Mouse (Mus musculus) cortical plate, adult 2 months (tissue): ENCODE measurements around the gene Ino80.

ENCODE experiments used
- CTCF ChIP-seq: fragments of 200-500 bp; IDR thresholded peaks from 2 replicates; pipeline ENCODE4 v1.5.1; 2011; ENCODE audit warnings: mild to moderate bottlenecking, control low read depth, low read length; ENCODE audit not compliant: insufficient read depth; ENCODE audit errors: extremely low read depth
- POLR2A ChIP-seq: fragments of 200-500 bp; IDR thresholded peaks from 2 replicates; pipeline ENCODE4 v1.6.1; 2011; ENCODE audit warnings: mild to moderate bottlenecking, low read length, control low read depth; ENCODE audit not compliant: insufficient read depth; ENCODE audit errors: extremely low read depth

DNA sequence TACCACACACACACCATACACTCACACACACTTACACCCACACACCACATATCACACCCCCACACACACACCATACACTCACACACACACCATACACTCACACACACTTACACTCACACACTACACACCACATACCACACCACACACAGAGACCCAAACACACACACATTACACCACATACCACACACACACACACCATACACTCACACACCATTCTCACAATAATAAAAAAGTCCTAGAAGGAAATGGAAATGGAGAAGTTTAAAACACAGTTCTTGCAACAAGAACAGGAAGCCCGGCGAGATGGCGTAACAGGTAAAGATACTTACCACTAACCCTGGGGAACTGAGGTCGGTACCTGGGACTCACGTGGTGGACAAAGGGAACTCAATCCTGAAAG is 120.7 kb downstream of the Ino80 start:
- TF ChIP-seq POLR2A (no peak), CTCF (no peak)
